Mouse (Mus musculus): ENCODE results near the gene Rpl7a.

The Rpl7a gene

DNA sequence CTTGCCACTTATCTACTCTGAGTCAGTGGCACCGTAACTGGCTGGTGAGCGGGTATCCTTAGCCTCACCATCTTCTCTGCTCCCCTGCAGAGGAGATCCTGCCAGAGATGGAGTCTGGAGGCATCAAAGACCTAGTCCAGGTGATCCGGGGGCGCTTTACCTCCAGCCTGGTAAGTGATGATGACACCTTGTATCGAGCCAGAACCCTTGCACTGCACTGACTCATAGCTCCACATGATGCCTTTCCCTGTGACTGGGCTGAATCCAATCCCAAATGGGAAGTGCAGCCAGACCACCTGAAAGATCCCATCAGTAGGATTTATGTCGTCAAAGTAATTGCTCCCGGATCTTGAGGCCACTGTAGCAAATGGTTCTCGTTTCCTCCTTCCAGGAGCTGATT, 42.3 kb downstream of the Rpl7a start:
- DNase-seq (ENCODE audit: inconsistent age in 2 of 2, low spot score in 1 of 2): no peak

DNA sequence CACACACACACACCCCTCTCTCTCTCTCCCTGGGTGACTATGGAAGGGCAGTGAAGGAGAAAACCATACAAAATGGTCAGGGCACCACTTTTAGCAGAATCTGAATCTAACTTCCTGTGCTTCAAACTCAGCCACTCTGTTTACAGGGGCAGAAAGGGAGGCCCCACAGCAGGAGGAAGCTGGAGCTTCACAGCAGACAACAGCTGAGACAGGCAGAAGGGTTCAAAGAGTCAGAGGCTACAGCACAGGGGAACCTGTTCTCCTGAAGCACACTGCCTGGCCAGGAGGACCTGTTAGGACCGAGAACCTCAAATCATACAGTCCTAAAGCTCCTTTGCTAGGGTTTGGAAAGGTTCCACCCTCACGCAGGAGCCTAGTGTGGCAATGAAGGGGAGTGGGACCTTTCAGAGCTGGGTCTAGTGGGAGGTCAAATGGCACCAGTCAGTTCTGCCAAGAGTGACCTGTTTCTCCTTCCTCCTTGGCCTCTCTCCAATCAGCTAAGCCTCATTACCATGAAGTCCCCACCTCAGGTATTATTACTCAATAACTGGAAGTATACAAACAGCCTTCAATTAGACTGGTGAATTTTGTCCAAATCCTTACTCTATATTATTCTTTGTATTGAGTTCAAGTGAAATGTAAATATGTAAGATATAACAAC, 44.3 kb downstream of the Rpl7a start:
- no peak for DNase-seq (ENCODE audit: inconsistent age in 2 of 2, low spot score in 1 of 2)

DNA sequence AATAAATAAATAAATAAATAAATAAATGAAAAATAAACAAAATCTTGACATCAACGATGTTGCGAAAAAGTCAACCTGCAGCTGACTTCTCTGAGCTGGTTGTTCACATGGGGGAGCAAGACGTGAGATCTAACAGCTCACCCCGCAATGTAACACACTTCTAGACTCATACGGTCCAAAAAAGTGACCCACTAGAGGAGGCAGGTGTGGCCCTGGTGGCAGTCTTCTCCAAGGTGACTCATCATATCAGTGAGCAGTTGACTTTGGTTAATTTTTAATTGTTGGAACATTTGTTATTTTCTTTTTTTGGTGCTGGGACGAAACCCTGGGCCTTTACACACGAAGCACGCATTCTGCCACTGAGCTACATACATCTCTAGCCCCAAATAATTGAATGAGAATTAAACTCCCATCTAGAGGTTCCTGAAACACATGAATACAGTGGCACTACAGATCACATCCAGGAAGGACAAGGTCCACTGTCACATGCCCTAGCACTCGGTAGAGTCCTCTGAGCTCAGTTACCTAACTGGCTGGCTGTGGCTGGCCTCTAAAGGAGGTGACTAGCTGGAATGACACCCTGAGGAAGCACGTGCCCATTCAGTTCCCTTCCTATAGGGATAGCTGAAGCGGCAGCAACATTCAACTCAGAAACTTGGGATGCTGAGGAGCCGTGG, 46.4 kb downstream of the Rpl7a start:
- DNase-seq (ENCODE audit: inconsistent age in 2 of 2, low spot score in 1 of 2): no peak

DNA sequence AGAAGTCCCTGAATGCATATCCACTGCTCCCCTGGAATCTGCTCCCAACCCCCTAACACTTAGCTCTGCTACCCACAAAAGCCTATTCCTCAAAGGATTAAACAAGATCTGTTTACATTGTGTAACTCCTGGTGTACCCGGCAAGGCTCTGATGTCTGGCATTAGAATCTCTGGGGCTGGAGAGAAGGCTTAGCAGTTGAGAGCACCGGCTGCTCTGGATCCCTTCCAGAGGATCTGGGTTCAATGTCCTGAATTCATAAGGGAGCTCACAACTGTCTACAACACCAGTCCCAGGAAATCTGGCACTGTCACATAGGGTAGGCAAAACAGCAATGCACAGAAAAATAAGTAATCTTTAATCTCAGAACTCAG, 46.9 kb downstream of the Rpl7a start:
- DNase-seq (ENCODE audit: inconsistent age in 2 of 2, low spot score in 1 of 2): no peak

DNA sequence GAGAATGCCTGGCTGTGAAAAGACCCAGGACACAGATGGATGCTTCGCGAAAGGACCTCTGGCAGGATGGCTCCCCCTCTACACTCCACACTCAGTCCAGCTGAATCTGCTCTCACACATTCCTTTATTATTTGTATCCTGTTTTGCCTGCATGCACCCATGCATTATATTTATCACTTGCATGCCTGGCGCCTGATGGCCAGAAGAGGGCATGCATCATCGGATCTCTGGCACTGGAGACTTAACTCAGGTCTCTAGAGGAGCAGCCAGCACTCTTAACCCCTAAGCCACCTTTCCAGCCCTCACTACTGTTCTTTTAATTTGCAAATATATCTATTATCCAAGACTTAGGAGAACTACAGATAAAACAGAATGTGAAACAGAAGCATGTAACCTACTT, 50.2 kb downstream of the Rpl7a start:
- no peak for DNase-seq (ENCODE audit: inconsistent age in 2 of 2, low spot score in 1 of 2)
